Mouse (Mus musculus) R1 (cell line): Measurements from ENCODE around the gene Omp.

Source experiments
- DNase-seq: peaks from one replicate; pipeline ENCODE4 v3.0.0-alpha.2; 2018; ENCODE audit warnings: low read depth, low spot score

Gene Omp

DNA sequence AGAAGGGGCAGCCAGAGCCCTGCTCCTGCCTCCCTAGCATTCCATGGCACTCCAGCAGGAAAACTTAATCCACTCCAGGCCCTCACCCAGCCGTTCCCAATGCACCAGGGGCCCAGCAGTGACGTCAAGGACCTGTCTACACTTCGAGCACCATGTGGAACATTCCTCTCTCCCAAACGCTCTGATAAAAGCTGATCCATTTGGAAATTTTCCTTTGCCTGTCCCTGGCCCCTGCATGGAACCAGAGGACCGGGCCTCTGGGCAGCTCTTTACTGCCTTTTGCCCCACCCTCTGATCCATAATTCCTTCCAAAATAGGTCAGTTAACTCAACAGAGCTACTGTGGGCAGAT, 41.4 kb downstream of the Omp start:
- DNase-seq, result no peak

DNA sequence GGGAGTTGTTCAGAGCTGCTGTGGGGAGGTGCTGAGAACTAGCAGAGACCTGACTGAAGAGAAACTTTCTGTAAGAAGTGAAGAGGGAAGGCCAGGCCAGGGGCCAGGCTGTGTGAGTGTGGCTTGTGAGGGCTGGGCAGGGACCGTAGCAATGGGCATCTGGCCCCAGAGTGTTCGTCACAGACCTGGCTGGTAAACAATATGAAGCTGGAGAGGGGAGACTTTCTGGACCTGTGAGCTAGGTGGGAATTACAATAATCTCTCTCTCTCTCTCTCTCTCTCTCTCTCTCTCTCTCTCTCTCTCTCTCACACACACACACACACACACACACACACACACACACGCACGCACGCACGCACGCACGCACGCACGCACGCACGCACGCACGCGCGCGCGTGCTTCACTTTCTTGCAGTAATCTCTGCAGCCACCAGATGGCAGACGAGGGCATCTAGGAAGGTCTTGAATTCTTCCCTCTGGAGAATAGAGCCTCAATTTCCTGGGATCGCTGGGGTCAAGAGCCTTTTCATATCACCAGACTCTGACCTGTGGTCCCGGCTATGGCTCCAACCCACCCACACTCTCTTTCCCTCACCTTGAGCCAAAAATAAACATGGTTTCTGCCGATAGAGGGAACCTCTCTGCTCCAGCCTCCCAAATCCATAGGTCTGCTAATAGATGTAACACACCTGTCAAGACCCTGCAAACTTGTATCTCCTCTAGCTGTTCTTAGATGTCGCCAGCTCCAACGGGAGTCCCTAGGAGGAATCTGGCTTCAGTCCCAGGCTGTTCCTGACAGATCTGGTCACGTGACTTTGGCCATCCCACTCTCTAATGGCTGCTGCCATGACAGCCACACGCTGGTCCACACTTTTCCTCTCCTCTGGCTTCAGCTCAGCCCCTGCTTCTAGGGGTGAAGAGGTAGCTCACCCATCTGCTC, 42.0 kb downstream of the Omp start:
- peak; percentile 54 for DNase-seq

DNA sequence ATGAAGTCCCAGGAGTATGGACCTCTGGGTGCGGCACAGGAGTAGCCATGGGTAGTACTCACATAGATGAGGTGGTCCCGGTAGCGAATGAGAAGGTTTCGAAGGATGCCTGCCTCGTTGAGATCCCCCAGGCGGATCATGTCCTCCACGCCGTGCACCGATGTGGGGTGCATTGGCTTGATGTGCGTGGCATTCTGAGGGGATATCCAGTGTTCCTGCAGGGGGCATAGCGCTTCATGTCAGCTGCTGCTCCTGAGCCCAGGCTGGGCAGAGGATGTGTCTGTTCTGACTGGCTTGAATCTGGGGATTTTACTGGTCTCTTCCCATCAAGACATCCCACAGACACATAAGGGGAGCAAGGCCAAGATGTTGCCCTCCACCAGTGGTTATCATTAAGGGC, 42.8 kb downstream of the Omp start:
- peak; percentile 34 for DNase-seq

DNA sequence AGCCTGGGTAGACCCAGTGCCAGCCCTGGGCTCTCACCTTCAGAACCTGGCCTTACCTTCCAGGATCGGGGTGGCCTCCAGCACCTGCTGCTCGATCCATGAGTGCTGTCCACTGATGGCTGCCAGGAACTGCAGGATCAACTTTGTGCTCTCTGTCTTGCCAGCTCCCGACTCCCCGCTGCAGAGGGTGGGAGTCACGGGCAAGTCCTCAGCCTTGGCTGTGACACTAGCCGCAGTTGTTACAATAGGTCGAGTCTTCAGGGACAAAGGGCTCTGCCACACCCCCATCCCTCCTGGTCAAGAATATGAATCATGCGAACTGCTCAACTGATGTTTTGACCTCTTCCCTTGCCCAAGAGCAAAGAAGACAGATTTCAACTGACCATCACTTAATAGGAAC, 47.7 kb downstream of the Omp start:
- no peak for DNase-seq

DNA sequence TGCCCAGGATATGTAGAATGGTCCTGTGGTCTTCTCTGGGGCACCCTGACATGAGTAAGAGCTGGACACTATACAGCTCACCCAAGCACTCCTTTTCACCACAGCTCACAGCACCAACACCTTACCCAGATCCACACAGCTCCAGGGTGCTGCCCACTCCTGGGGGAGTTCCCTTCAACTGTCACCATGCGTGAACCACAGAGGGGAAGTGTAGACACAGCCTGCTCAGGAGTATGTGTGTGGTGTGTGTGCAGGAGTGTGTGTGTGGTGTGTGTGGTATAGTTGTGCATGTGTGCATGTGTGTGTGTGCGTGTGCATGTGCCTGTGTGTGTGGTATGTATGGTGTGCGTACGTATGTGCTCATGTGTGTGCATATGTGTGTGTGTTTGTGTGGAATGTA, 49.5 kb downstream of the Omp start:
- no peak for DNase-seq
